In the genomic region with DNA sequence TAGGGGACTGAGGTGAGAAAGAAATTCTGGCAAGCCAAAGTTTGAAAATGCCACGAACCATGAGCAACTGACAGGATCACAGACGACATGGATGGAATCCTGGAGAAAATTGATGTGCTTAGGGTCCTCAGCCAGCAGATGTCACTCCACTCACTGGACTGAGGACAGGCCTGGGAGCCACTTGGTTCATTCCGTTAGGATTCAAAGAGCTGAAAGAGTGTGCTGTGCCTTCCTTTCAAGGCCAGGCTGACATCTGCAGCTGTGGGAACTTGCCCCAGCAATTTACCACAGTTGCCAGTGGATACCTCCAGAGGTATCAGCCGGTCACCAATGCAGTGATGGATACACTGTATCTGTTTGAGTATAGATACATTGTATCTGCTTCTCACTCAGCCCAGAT, we compare ENCODE assay signal across 10 mouse cellular contexts. TPM values are rescaled to one million over a fixed set of nuclear protein-coding genes. Genes with fewer than 3 reads are reported as not detected.
DNase-seq lines count a peak whose midpoint lies in the region; ATAC-seq and TF ChIP-seq lines count a peak whose summit lies in the region.
"Had no signal": no experiment of that assay in that cellular context is flagged by ENCODE, and none has a peak within 500 bp of the region (broad histone marks: within the 10 kb centered on the region; RNA-seq: fewer than 3 reads in every experiment).

No protein-coding gene starts in this region.

- H3K9ac ChIP-seq in forebrain, postnatal 0 days = no peak overlapping the region
- no peak overlapping the region for H3K9ac ChIP-seq in forebrain, embryonic 11.5 days (ENCODE audit: low read length)
- H3K9ac ChIP-seq in liver, postnatal 0 days (replicated peaks) = no peak overlapping the region
- H3K9ac ChIP-seq: hindbrain, embryonic 15.5 days had no signal

- H3K27ac ChIP-seq in forebrain, postnatal 0 days (ENCODE audit: low read depth, low read length) = no peak overlapping the region
- H3K27ac ChIP-seq in forebrain, embryonic 11.5 days (ENCODE audit: low read depth, low read length) = no peak overlapping the region
- no peak overlapping the region for H3K27ac ChIP-seq in liver, postnatal 0 days (ENCODE audit: low read depth)
- H3K27ac ChIP-seq: hindbrain, embryonic 15.5 days had no signal

- H3K4me3 ChIP-seq in forebrain, postnatal 0 days (ENCODE audit: low read depth, low read length) = no peak overlapping the region
- H3K4me3 ChIP-seq in forebrain, embryonic 11.5 days (ENCODE audit: low read depth, low read length) = no peak overlapping the region
- H3K4me3 ChIP-seq in liver, postnatal 0 days (ENCODE audit: low read depth, low read length) = no peak overlapping the region
- H3K4me3 ChIP-seq: hindbrain, embryonic 15.5 days had no signal

- peak; percentile 49 for TF ChIP-seq CTCF in forebrain, postnatal 0 days (IDR thresholded peaks at IDR 0.05; ENCODE audit: low read depth)
- peak; percentile 59 for TF ChIP-seq CTCF in liver, postnatal 0 days (IDR thresholded peaks at IDR 0.05; ENCODE audit: low read depth)

- no peaks in the 10 kb centered on the region for H3K9me3 ChIP-seq in forebrain, postnatal 0 days (ENCODE audit: low read length)
- no peaks in the 10 kb centered on the region for H3K9me3 ChIP-seq in forebrain, embryonic 11.5 days (ENCODE audit: control insufficient read depth, low read length)
- no peaks in the 10 kb centered on the region for H3K9me3 ChIP-seq in liver, postnatal 0 days (ENCODE audit: low read length)
- H3K9me3 ChIP-seq: hindbrain, embryonic 15.5 days had no signal

- no peak for DNase-seq in forebrain, postnatal 0 days
- DNase-seq in forebrain, embryonic 11.5 days (ENCODE audit: low spot score) = no peak
- no peak for DNase-seq in liver, postnatal 0 days
- DNase-seq in liver = no peak
- DNase-seq in cerebellum, adult 18-20 months = peak; percentile 56 to 66
- DNase-seq in retina, postnatal 1 day = peak; percentile 69
- DNase-seq in ovary, adult 18-20 months (ENCODE audit: low spot score) = no peak
- DNase-seq: right cerebral cortex, postnatal 4 days had no signal

- no peaks in the 10 kb centered on the region for H3K36me3 ChIP-seq in forebrain, postnatal 0 days (ENCODE audit: insufficient read depth)
- no peaks in the 10 kb centered on the region for H3K36me3 ChIP-seq in forebrain, embryonic 11.5 days (ENCODE audit: control insufficient read depth, insufficient read depth, low read length)
- H3K36me3 ChIP-seq in liver, postnatal 0 days (replicated peaks; ENCODE audit: insufficient read depth, low read length) = no peaks in the 10 kb centered on the region
- H3K36me3 ChIP-seq: hindbrain, embryonic 15.5 days had no signal

- H3K4me1 ChIP-seq in forebrain, postnatal 0 days (ENCODE audit: insufficient read depth) = no peaks in the 10 kb centered on the region
- H3K4me1 ChIP-seq in forebrain, embryonic 11.5 days (replicated peaks; ENCODE audit: control insufficient read depth, insufficient read depth, low read length) = peaks cover 6% of the 10 kb centered on the region; the same call in 1 of the 2 replicates
- peaks cover 14% of the 10 kb centered on the region; the same call in 1 of the 2 replicates for H3K4me1 ChIP-seq in liver, postnatal 0 days (ENCODE audit: insufficient read depth)

- TF ChIP-seq EP300 in liver, postnatal 0 days (IDR thresholded peaks at IDR 0.05; ENCODE audit: low read depth) = no peak

- no peak for ATAC-seq in forebrain, postnatal 0 days
- ATAC-seq in forebrain, embryonic 11.5 days (replicated peaks; ENCODE audit: low FRiP score) = no peak
- no peak for ATAC-seq in liver, postnatal 0 days
- no peak for ATAC-seq in megakaryocyte, adult 5-6 weeks (ENCODE audit: poor library complexity, severe bottlenecking)

- WGBS in forebrain, postnatal 0 days = 36% methylated on average over 4 of the region's 4 CpGs
- WGBS in forebrain, embryonic 11.5 days = 34% methylated on average over 4 of the region's 4 CpGs
- 40% methylated on average over 4 of the region's 4 CpGs for WGBS in liver, postnatal 0 days (ENCODE audit: insufficient replicate concordance)

- H3K4me2 ChIP-seq in forebrain, postnatal 0 days (ENCODE audit: low read depth) = no peak overlapping the region
- H3K4me2 ChIP-seq in forebrain, embryonic 11.5 days (ENCODE audit: low read depth, low read length, severe bottlenecking) = no peak overlapping the region
- no peak overlapping the region for H3K4me2 ChIP-seq in liver, postnatal 0 days (ENCODE audit: low read depth, low read length)
- H3K4me2 ChIP-seq: hindbrain, embryonic 15.5 days had no signal

- H3K27me3 ChIP-seq in forebrain, postnatal 0 days (ENCODE audit: insufficient read depth, low read length) = no peaks in the 10 kb centered on the region
- no peaks in the 10 kb centered on the region; the same call in 1 of the 2 replicates for H3K27me3 ChIP-seq in forebrain, embryonic 11.5 days (ENCODE audit: control insufficient read depth, insufficient read depth, low read length)
- H3K27me3 ChIP-seq in liver, postnatal 0 days (ENCODE audit: insufficient read depth, low read length) = no peaks in the 10 kb centered on the region
- H3K27me3 ChIP-seq: hindbrain, embryonic 15.5 days had no signal

RNA-seq across cellular contexts. Expression of a gene that starts 41.1 kb away (rescaled TPM):
- total RNA-seq in forebrain, postnatal 0 days (2014; rRNA removed) = 70.9 and 72.8 TPM in 2 replicates
- 113 and 127 TPM in 2 replicates for polyA plus RNA-seq in forebrain, postnatal 0 days (2015; fragmentation: Nextera tagmentation; extraction: Ambion mirVana)
- 70.2 and 75.9 TPM in 2 replicates for polyA plus RNA-seq in forebrain, embryonic 11.5 days (2014; fragmentation: Nextera tagmentation; extraction: Ambion mirVana)
- polyA plus RNA-seq in liver, postnatal 0 days (2015; fragmentation: Nextera tagmentation; extraction: Ambion mirVana) = 30.4 and 36.3 TPM in 2 replicates
- 1.2 and 2.1 TPM in 2 replicates for total RNA-seq in megakaryocyte, adult 5-6 weeks (2015)
- 0.26 and 1.1 TPM in 2 replicates for total RNA-seq in megakaryocyte, adult 5-6 weeks (2017)

Comparison
In these comparisons a context has a peak if more than half of its experiments do, and no peak if none do; other contexts are left out.
1. DNase-seq: peak in cerebellum, adult 18-20 months (2 of 2) and retina, postnatal 1 day (single experiment); none in forebrain, postnatal 0 days (single experiment), forebrain, embryonic 11.5 days (single experiment), liver, postnatal 0 days (single experiment), liver (single experiment) and ovary, adult 18-20 months (single experiment).